Mouse (Mus musculus) megakaryocyte, embryonic 14.5 days (primary cell): Measurements from ENCODE around the gene Dnajb9.

Experiments
- FLI1 ChIP-seq: IDR thresholded peaks from 2 replicates; pipeline ENCODE4 v1.6.1; 2012; ENCODE audit warnings: low read length, inconsistent platforms, mixed read lengths
- GATA1 ChIP-seq: IDR thresholded peaks from 3 replicates; pipeline ENCODE4 v1.6.1; 2012; ENCODE audit warnings: mixed read lengths, low read length, inconsistent platforms, borderline replicate concordance

DNA sequence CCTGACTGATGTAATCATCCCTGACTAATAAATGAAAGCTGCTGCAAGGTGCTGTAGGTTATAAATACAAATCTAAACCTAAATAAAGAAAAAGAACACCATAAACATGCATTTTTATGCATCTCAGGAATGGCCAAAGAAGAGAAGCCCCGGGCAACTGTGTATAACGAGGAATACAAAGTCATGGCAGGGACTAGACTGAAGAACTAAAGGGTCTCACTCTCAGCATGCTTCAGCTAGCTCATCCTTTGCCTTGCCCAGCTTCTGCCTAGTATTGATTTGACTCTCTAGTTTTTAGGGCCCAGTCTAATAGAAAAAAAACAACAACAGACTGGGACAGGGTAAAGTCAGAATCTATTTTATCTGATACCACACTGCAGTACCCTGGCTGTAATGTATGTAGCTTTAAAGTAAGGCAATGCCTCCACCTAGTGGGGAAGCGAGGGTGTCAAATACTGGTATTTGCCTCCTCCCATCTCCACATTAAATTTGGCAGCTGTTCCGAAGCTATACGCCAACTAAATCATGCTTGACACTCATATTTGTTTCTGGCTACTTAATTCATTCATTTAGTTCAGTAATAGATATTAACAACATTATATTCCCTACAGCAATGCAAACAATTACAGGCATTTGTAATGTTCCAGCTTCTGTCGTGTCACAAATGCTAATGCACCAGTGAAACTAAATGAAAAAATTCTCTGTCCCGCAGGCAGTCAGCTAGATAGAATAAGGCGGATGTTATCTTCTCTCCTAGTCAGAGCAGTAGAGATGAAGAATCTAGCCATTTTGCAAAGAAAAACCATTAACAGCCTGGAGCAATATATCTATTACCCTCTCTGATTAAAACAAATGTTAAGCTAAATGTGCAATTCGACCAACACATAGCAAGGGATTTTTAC, 28.8 kb downstream of the Dnajb9 start:
- TF ChIP-seq FLI1 = no peak
- TF ChIP-seq GATA1 = no peak
